25 mouse cellular contexts compared by ENCODE assay signal in the genomic region with DNA sequence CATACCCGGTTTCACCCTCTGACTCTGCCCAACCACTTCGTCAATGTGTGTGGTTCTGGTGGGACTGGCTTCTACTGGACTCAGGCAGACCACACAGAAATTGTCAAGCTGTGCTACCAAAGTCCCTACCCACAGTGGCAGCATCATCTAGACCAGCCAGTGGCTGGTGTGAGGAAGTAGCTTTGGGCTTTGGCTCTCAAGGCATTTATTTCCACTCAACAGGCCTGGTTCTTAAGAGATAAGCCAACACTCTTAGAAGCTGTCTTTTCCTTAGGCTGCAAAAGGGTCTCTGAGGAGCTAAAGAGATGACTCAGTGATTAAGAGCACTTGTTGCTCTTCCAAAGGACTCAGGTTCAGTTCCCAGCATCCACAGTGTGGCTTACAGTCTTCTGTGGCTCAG. TPM values are rescaled to one million over a fixed set of nuclear protein-coding genes. Genes with fewer than 3 reads are reported as not detected.
DNase-seq lines count a peak whose midpoint lies in the region; ATAC-seq and TF ChIP-seq lines count a peak whose summit lies in the region.
"Had no signal": no experiment of that assay in that cellular context is flagged by ENCODE, and none has a peak within 500 bp of the region (broad histone marks: within the 10 kb centered on the region; RNA-seq: fewer than 3 reads in every experiment).

No protein-coding gene starts in this region.

- H3K27me3 ChIP-seq in liver, embryonic 11.5 days (replicated peaks; ENCODE audit: control insufficient read depth, insufficient read depth, low read length), result no peaks in the 10 kb centered on the region
- H3K27me3 ChIP-seq in liver, embryonic 13.5 days, result no peaks in the 10 kb centered on the region
- no peaks in the 10 kb centered on the region for H3K27me3 ChIP-seq in liver, postnatal 0 days (ENCODE audit: insufficient read depth, low read length)
- H3K27me3 ChIP-seq: embryonic facial prominence, embryonic 12.5 days; forebrain, embryonic 15.5 days; heart, embryonic 13.5 days; hindbrain, embryonic 15.5 days had no signal

- no peak overlapping the region for H3K4me3 ChIP-seq in liver, embryonic 11.5 days (ENCODE audit: low read depth, low read length)
- H3K4me3 ChIP-seq in liver, embryonic 13.5 days (replicated peaks), result no peak overlapping the region
- no peak overlapping the region for H3K4me3 ChIP-seq in liver, postnatal 0 days (ENCODE audit: low read depth, low read length)
- H3K4me3 ChIP-seq in lung, adult 2 months (replicated peaks; ENCODE audit: extremely low read depth, low read depth, low read length), result no peak overlapping the region
- H3K4me3 ChIP-seq: embryonic facial prominence, embryonic 12.5 days; forebrain, embryonic 15.5 days; heart, embryonic 13.5 days; hindbrain, embryonic 15.5 days had no signal

- peak overlapping the region; percentile 87 for H3K27ac ChIP-seq in liver, embryonic 11.5 days (ENCODE audit: low read depth, low read length)
- H3K27ac ChIP-seq in liver, embryonic 13.5 days, result peak overlapping the region; percentile 79
- H3K27ac ChIP-seq in liver, postnatal 0 days (ENCODE audit: low read depth), result no peak overlapping the region
- H3K27ac ChIP-seq: embryonic facial prominence, embryonic 12.5 days; forebrain, embryonic 15.5 days; heart, embryonic 13.5 days; hindbrain, embryonic 15.5 days had no signal

- no peak overlapping the region for H3K4me2 ChIP-seq in liver, embryonic 11.5 days
- H3K4me2 ChIP-seq in liver, embryonic 13.5 days, result no peak overlapping the region
- H3K4me2 ChIP-seq in liver, postnatal 0 days (ENCODE audit: low read depth, low read length), result no peak overlapping the region
- H3K4me2 ChIP-seq: embryonic facial prominence, embryonic 12.5 days; forebrain, embryonic 15.5 days; heart, embryonic 13.5 days; hindbrain, embryonic 15.5 days had no signal

- peak; percentile 59 for ATAC-seq in liver, embryonic 11.5 days (replicated peaks; ENCODE audit: low FRiP score)
- peak; percentile 52 for ATAC-seq in liver, embryonic 13.5 days (ENCODE audit: low read depth)
- ATAC-seq in liver, postnatal 0 days, result peak; percentile 56
- ATAC-seq: forebrain, embryonic 15.5 days had no signal

- H3K4me1 ChIP-seq in liver, embryonic 11.5 days (replicated peaks; ENCODE audit: control insufficient read depth, insufficient read depth, low read length), result peaks cover 31% of the 10 kb centered on the region
- H3K4me1 ChIP-seq in liver, embryonic 13.5 days (replicated peaks), result peaks cover 43% of the 10 kb centered on the region
- 0 out of 2 replicates have a peak, but pooled peaks cover 2% of the 10 kb centered on the region for H3K4me1 ChIP-seq in liver, postnatal 0 days (ENCODE audit: insufficient read depth)
- H3K4me1 ChIP-seq in lung, adult 2 months (ENCODE audit: control insufficient read depth, insufficient read depth, low read length), result no peaks in the 10 kb centered on the region
- H3K4me1 ChIP-seq: embryonic facial prominence, embryonic 12.5 days; forebrain, embryonic 15.5 days; heart, embryonic 13.5 days; hindbrain, embryonic 15.5 days had no signal

- TF ChIP-seq EP300 in liver, postnatal 0 days (IDR thresholded peaks at IDR 0.05; ENCODE audit: low read depth), result no peak

- no peaks in the 10 kb centered on the region for H3K9me3 ChIP-seq in liver, embryonic 11.5 days (ENCODE audit: control insufficient read depth, low read length)
- no peaks in the 10 kb centered on the region for H3K9me3 ChIP-seq in liver, embryonic 13.5 days (replicated peaks)
- H3K9me3 ChIP-seq in liver, postnatal 0 days (ENCODE audit: low read length), result no peaks in the 10 kb centered on the region
- H3K9me3 ChIP-seq: embryonic facial prominence, embryonic 12.5 days; forebrain, embryonic 15.5 days; heart, embryonic 13.5 days; hindbrain, embryonic 15.5 days had no signal

- no peak for DNase-seq in liver, embryonic 11.5 days (ENCODE audit: low spot score)
- no peak for DNase-seq in liver
- no peak for DNase-seq in liver, embryonic 13.5 days
- no peak for DNase-seq in liver, postnatal 0 days
- DNase-seq in lung, postnatal 4 days, result no peak
- DNase-seq in lung, adult 2 months, result no peak
- no peak for DNase-seq in layer of hippocampus, postnatal 36 days
- DNase-seq: adrenal gland, adult 2 months; adrenal gland, postnatal 25 days; cerebellum, adult 11 months; cerebellum, adult 8-10 months; cerebellum, postnatal 14 days; gastrocnemius, postnatal 10 days; heart, adult 18-20 months; heart, postnatal 36 days had no signal

- TF ChIP-seq CTCF in liver, postnatal 0 days (IDR thresholded peaks at IDR 0.05; ENCODE audit: low read depth), result no peak
- TF ChIP-seq CTCF in lung, adult 2 months (IDR thresholded peaks at IDR 0.05; ENCODE audit: insufficient read depth, low read length), result no peak

- TF ChIP-seq POLR2A in lung, adult 2 months (IDR thresholded peaks at IDR 0.05; ENCODE audit: borderline replicate concordance, extremely low read depth, low read depth, low read length), result no peak

- peaks cover 13% of the 10 kb centered on the region for H3K36me3 ChIP-seq in liver, embryonic 11.5 days (ENCODE audit: control insufficient read depth, insufficient read depth, low read length)
- H3K36me3 ChIP-seq in liver, embryonic 13.5 days, result peaks cover 23% of the 10 kb centered on the region
- peaks cover 24% of the 10 kb centered on the region for H3K36me3 ChIP-seq in liver, postnatal 0 days (replicated peaks; ENCODE audit: insufficient read depth, low read length)

- WGBS in liver, embryonic 11.5 days, result 67% methylated on average over 2 of the region's 2 CpGs
- WGBS in liver, embryonic 13.5 days (ENCODE audit: insufficient replicate concordance), result 57% methylated on average over 2 of the region's 2 CpGs
- WGBS in liver, postnatal 0 days (ENCODE audit: insufficient replicate concordance), result 76% methylated on average over 2 of the region's 2 CpGs
- 70% methylated on average over 2 of the region's 2 CpGs for WGBS in lung, adult 2 months

- H3K9ac ChIP-seq in liver, embryonic 11.5 days (ENCODE audit: low read depth, low read length), result peak overlapping the region; percentile 31; the same call in 1 of the 2 replicates
- 0 out of 2 replicates have a peak overlapping the region, but pooled peaks have one; percentile 38 for H3K9ac ChIP-seq in liver, embryonic 13.5 days
- H3K9ac ChIP-seq in liver, postnatal 0 days (replicated peaks), result no peak overlapping the region
- H3K9ac ChIP-seq: embryonic facial prominence, embryonic 12.5 days; forebrain, embryonic 15.5 days; heart, embryonic 13.5 days; hindbrain, embryonic 15.5 days had no signal

RNA-seq across cellular contexts. Expression of a gene that starts 13.9 kb away (rescaled TPM):
- 146 and 166 TPM in 2 replicates for polyA plus RNA-seq in liver, embryonic 11.5 days (2014; fragmentation: Nextera tagmentation; extraction: Ambion mirVana)
- polyA plus RNA-seq in liver, embryonic 13.5 days (2015; fragmentation: Nextera tagmentation; extraction: Ambion mirVana), result 90.8 and 96.9 TPM in 2 replicates
- polyA plus RNA-seq in liver, postnatal 0 days (2015; fragmentation: Nextera tagmentation; extraction: Ambion mirVana), result 64.5 and 64.8 TPM in 2 replicates
- polyA plus RNA-seq in lung, adult 2 months (2012; rRNA removed), result 227 and 260 TPM in 2 replicates
- total RNA-seq in layer of hippocampus, postnatal 36 days (2021), result 100 to 1,000 TPM; 181 to 202 TPM

RNA-seq across cellular contexts. Expression of a gene that starts 14.0 kb away (rescaled TPM):
- 1.6 and 2.8 TPM in 2 replicates for polyA plus RNA-seq in liver, embryonic 11.5 days (2014; fragmentation: Nextera tagmentation; extraction: Ambion mirVana)
- 1.3 and 1.9 TPM in 2 replicates for polyA plus RNA-seq in liver, embryonic 13.5 days (2015; fragmentation: Nextera tagmentation; extraction: Ambion mirVana)
- 0.64 and 0.90 TPM in 2 replicates for polyA plus RNA-seq in liver, postnatal 0 days (2015; fragmentation: Nextera tagmentation; extraction: Ambion mirVana)
- 1.0 and 1.8 TPM in 2 replicates for polyA plus RNA-seq in lung, adult 2 months (2012; rRNA removed)
- total RNA-seq in layer of hippocampus, postnatal 36 days (2021), result 1 to 10 TPM; 1.6 to 2.0 TPM
- total RNA-seq: common myeloid progenitor, adult 5-6 weeks had no signal

RNA-seq across cellular contexts. Expression of a gene that starts 31.0 kb away (rescaled TPM):
- not detected in 2 replicates for polyA plus RNA-seq in liver, embryonic 11.5 days (2014; fragmentation: Nextera tagmentation; extraction: Ambion mirVana)
- 0.06 TPM in 1 of 2 replicates, not detected in the other for polyA plus RNA-seq in liver, embryonic 13.5 days (2015; fragmentation: Nextera tagmentation; extraction: Ambion mirVana)
- not detected in 2 replicates for polyA plus RNA-seq in liver, postnatal 0 days (2015; fragmentation: Nextera tagmentation; extraction: Ambion mirVana)
- polyA plus RNA-seq in lung, adult 2 months (2012; rRNA removed), result 0.63 and 0.98 TPM in 2 replicates
- total RNA-seq in layer of hippocampus, postnatal 36 days (2021), result not detected
- total RNA-seq: adrenal gland, adult 2 months; adrenal gland, postnatal 25 days; common myeloid progenitor, adult 5-6 weeks; gastrocnemius, postnatal 10 days; gastrocnemius, postnatal 4 days; heart, adult 18-20 months; heart, postnatal 36 days had no signal
- polyA plus RNA-seq: adrenal gland, adult 2 months; C2C12; forebrain, embryonic 11.5 days; forebrain, embryonic 15.5 days; heart, embryonic 13.5 days; heart, postnatal 0 days; hindbrain, embryonic 11.5 days; hindbrain, embryonic 15.5 days had no signal

RNA-seq across cellular contexts. Expression of a gene that starts 43.2 kb away (rescaled TPM):
- 4.1 and 4.7 TPM in 2 replicates for polyA plus RNA-seq in liver, embryonic 11.5 days (2014; fragmentation: Nextera tagmentation; extraction: Ambion mirVana)
- polyA plus RNA-seq in liver, embryonic 13.5 days (2015; fragmentation: Nextera tagmentation; extraction: Ambion mirVana), result 1.6 and 2.4 TPM in 2 replicates
- 0.54 and 0.74 TPM in 2 replicates for polyA plus RNA-seq in liver, postnatal 0 days (2015; fragmentation: Nextera tagmentation; extraction: Ambion mirVana)
- polyA plus RNA-seq in lung, adult 2 months (2012; rRNA removed), result 1.1 and 1.8 TPM in 2 replicates
- 1 to 10 TPM; 3.0 to 3.4 TPM for total RNA-seq in layer of hippocampus, postnatal 36 days (2021)
